Mouse (Mus musculus): Measurements from ENCODE around the gene Dact2.

Dact2 gene

GRCm38 (mm10) chr17:14172731-14173130 lies 31.4 kb downstream of the Dact2 start:
- no peak for DNase-seq

- DNase-seq, result no peak
Measured at GRCm38 (mm10) chr17:14172184-14172583, 31.9 kb downstream of the Dact2 start.

- DNase-seq, result no peak
Measured at GRCm38 (mm10) chr17:14170961-14171479, 33.1 kb downstream of the Dact2 start.

GRCm38 (mm10) chr17:14169431-14169830 lies 34.7 kb downstream of the Dact2 start:
- no peak for DNase-seq

GRCm38 (mm10) chr17:14167594-14167993 lies 36.5 kb downstream of the Dact2 start:
- no peak for DNase-seq

GRCm38 (mm10) chr17:14166746-14167432 lies 37.2 kb downstream of the Dact2 start:
- no peak for DNase-seq

GRCm38 (mm10) chr17:14165934-14166610 lies 38.0 kb downstream of the Dact2 start:
- no peak for DNase-seq

GRCm38 (mm10) chr17:14165332-14165876 lies 38.7 kb downstream of the Dact2 start:
- DNase-seq, result no peak

GRCm38 (mm10) chr17:14160846-14161245 lies 43.3 kb downstream of the Dact2 start:
- DNase-seq, result no peak

- no peak for DNase-seq
Measured at GRCm38 (mm10) chr17:14157779-14158195, 46.3 kb downstream of the Dact2 start.
